Mouse (Mus musculus) liver, adult 2 months (tissue): ENCODE measurements around the gene Otop2. TPM values are rescaled to one million over a fixed set of nuclear protein-coding genes. Genes with fewer than 3 reads are reported as not detected.

Source experiments
- DNase-seq: peaks from one replicate; pipeline ENCODE4 v3.0.0-alpha.2; 2011; ENCODE audit warnings: low read depth, low spot score; ENCODE audit errors: extremely low read depth
- H3K27ac ChIP-seq: fragments of 200-500 bp; replicated peaks from 2 replicates; pipeline ENCODE4 v1.5.1; 2012; ENCODE audit warnings: low read depth, mild to moderate bottlenecking, control low read depth, inconsistent platforms, low read length; ENCODE audit not compliant: insufficient read depth
- H3K27me3 ChIP-seq: fragments of 200-500 bp; 2 replicates; pipeline ENCODE4 v1.6.1; 2012; ENCODE audit warnings: mild to moderate bottlenecking, moderate library complexity, low read length, inconsistent platforms; ENCODE audit not compliant: control insufficient read depth, insufficient read depth
- H3K36me3 ChIP-seq: fragments of 200-500 bp; 2 replicates; pipeline ENCODE4 v1.6.1; 2012; ENCODE audit warnings: low read length, inconsistent platforms; ENCODE audit not compliant: control insufficient read depth, insufficient read depth
- H3K4me1 ChIP-seq: fragments of 200-500 bp; 2 replicates; pipeline ENCODE4 v1.6.1; 2011; ENCODE audit warnings: low read length; ENCODE audit not compliant: control insufficient read depth, insufficient read depth
- H3K4me3 ChIP-seq: fragments of 200-500 bp; 2 replicates; pipeline ENCODE4 v1.5.1; 2011; ENCODE audit warnings: low read depth, mild to moderate bottlenecking, control low read depth, low read length, moderate library complexity; ENCODE audit not compliant: insufficient read depth
- H3K79me2 ChIP-seq: fragments of 200-500 bp; 2 replicates; pipeline ENCODE4 v1.6.1; 2012; ENCODE audit warnings: inconsistent platforms, mild to moderate bottlenecking, low read length, moderate library complexity; ENCODE audit not compliant: control insufficient read depth, insufficient read depth
- H3K9ac ChIP-seq: fragments of 200-500 bp; 2 replicates; pipeline ENCODE4 v1.6.1; 2012; ENCODE audit warnings: low read depth, mild to moderate bottlenecking, control low read depth, inconsistent platforms, low read length
- CTCF ChIP-seq: fragments of 200-500 bp; IDR thresholded peaks from 2 replicates; pipeline ENCODE4 v1.5.1; 2011; ENCODE audit warnings: low read depth, low read length, control low read depth
- POLR2A ChIP-seq: fragments of 200-500 bp; IDR thresholded peaks from 2 replicates; pipeline ENCODE4 v1.6.1; 2011; ENCODE audit warnings: low read length, control low read depth; ENCODE audit not compliant: insufficient read depth; ENCODE audit errors: extremely low read depth
- whole genome bisulfite sequencing: fragments of 180-500 bp; shearing (Covaris S2); methylation state at CpG from one replicate; pipeline ENCODE4 v1.1.7; 2018; 5-methylcytosine and 5-hydroxymethylcytosine counted together
- polyA plus RNA-seq: library from polyadenylated mRNA; depleted of rRNA; stranded (reverse); fragments of >200 nt; gene quantifications from 2 replicates; pipeline ENCODE4 v1.2.3, GENCODE M21; 2012; rRNA removed
- total RNA-seq: library from RNA; depleted of rRNA; stranded (reverse); fragments of >200 nt; gene quantifications from 2 replicates; pipeline ENCODE4 v1.2.3, GENCODE M21; 2014; rRNA removed

Gene Otop2
- total and polyA plus RNA-seq, 2 experiments, result not detected

DNA sequence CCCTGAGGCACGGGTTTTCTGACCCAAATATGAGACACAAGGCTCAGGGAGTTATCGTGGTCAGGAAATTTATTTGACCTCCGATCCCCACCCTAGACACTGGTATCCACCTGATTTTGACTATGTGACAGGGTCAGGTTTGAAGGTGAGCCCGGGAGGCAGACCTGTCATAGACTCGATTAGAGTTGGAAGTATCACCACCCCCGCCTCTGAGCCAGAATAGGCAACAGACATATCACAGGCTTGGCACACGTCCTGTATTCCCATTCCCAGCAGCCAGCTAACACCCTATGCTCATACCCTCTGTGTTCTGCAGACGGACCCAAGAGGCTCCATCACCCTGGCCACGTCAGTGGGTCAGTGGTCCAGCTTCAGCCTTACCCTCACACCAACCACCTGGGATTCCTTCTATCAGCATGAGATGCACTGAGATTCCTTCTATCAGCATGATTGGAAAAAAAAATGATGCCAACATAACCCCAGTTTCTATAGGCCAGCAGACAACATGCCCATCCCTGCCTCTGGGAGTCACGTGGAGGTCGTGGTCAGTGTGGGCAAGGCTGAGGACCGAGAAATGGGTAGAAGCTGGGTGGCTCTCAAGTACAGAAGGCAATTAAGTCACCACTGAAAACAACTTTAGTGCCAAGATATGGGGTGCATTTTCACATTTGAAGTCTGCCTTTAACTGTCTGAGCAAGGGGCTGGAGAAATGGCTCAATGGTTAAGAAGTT is 67.9 kb downstream of the Otop2 start:
- H3K4me3 ChIP-seq, result no peak overlapping the region
- H3K36me3 ChIP-seq, result no peaks in the 10 kb centered on the region
- H3K4me1 ChIP-seq, result peaks cover 3% of the 10 kb centered on the region; the same call in 1 of the 2 replicates
- no peaks in the 10 kb centered on the region for H3K79me2 ChIP-seq
- H3K9ac ChIP-seq, result no peak overlapping the region
- no peak overlapping the region for H3K27ac ChIP-seq
- TF ChIP-seq POLR2A (no peak), CTCF (no peak)
- H3K27me3 ChIP-seq, result no peaks in the 10 kb centered on the region
- no peak for DNase-seq
- 59% methylated on average over 12 of the region's 12 CpGs for WGBS

- no peak overlapping the region for H3K9ac ChIP-seq
- H3K36me3 ChIP-seq, result no peaks in the 10 kb centered on the region
- no peak for TF ChIP-seq CTCF
- peaks cover 3% of the 10 kb centered on the region; the same call in 1 of the 2 replicates for H3K4me1 ChIP-seq
- H3K27ac ChIP-seq, result no peak overlapping the region
- WGBS, result 67% methylated on average over 7 of the region's 7 CpGs
- H3K79me2 ChIP-seq, result no peaks in the 10 kb centered on the region
- no peaks in the 10 kb centered on the region for H3K27me3 ChIP-seq
- DNase-seq, result no peak
- H3K4me3 ChIP-seq, result no peak overlapping the region
Measured at GRCm38 (mm10) chr11:115376722-115377121, 69.8 kb downstream of the Otop2 start.

DNA sequence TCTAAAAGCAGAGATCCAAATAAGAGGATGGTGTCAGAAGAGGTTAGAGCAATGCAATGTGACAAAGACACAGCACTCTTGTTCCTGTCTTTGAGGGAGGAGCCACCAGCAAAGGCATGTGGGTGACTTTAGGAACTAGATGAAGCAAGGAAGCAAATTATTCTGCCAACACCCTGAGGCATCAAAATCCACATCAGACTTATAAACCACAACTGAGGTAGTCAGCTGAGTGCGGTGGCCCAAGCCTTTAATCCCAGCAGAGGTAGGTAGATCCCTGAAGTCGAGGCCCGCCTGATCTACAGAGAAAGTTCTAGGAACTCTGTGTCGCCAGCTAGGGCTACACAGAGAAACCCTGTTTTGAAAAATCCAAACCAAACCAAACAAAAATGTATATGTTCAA is 70.3 kb downstream of the Otop2 start:
- no peak for DNase-seq
- Histone ChIP-seq H3K79me2 (no peaks in the 10 kb centered on the region), H3K27ac (no peak overlapping the region), H3K4me1 (peaks cover 3% of the 10 kb centered on the region; the same call in 1 of the 2 replicates), H3K9ac (no peak overlapping the region), H3K4me3 (no peak overlapping the region), H3K27me3 (no peaks in the 10 kb centered on the region), H3K36me3 (no peaks in the 10 kb centered on the region)
- WGBS, result 92% methylated on average over 4 of the region's 4 CpGs
- TF ChIP-seq CTCF (no peak), POLR2A (no peak)

DNA sequence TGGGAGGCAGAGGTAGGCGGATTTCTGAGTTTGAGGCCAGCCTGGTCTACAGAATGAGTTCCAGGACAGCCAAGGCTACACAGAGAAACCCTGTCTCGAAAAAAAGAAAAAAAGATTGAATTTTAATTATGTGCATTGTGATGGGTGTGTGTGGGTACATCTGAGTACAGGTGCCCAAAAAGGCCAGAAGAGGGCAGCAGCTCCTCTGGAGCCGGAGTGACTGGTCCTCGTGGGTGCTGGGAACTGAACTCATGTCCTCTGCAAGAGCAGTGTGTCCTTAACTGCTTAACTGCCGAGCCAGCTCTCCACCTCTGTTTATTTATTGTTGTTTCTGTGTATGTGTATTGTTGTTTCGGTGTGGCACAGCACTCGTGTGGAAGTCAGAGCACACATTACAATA is 70.9 kb downstream of the Otop2 start:
- no peak overlapping the region for H3K9ac ChIP-seq
- peaks cover 3% of the 10 kb centered on the region; the same call in 1 of the 2 replicates for H3K4me1 ChIP-seq
- no peak overlapping the region for H3K4me3 ChIP-seq
- 92% methylated on average over 7 of the region's 7 CpGs for WGBS
- no peak for DNase-seq
- no peaks in the 10 kb centered on the region for H3K79me2 ChIP-seq
- H3K27ac ChIP-seq, result no peak overlapping the region
- H3K27me3 ChIP-seq, result no peaks in the 10 kb centered on the region
- TF ChIP-seq CTCF (no peak), POLR2A (no peak)
- H3K36me3 ChIP-seq, result no peaks in the 10 kb centered on the region

- DNase-seq, result no peak
- Histone ChIP-seq H3K36me3 (no peaks in the 10 kb centered on the region), H3K27ac (0 out of 2 replicates have a peak overlapping the region, but pooled peaks have one; percentile 15), H3K27me3 (no peaks in the 10 kb centered on the region), H3K79me2 (no peaks in the 10 kb centered on the region), H3K4me1 (0 out of 2 replicates have a peak, but pooled peaks cover 3% of the 10 kb centered on the region), H3K4me3 (no peak overlapping the region), H3K9ac (no peak overlapping the region)
- no peak for TF ChIP-seq CTCF
- TF ChIP-seq POLR2A, result no peak
- 40% methylated on average over 9 of the region's 9 CpGs for WGBS
Measured at GRCm38 (mm10) chr11:115381276-115381675, 74.3 kb downstream of the Otop2 start.

Other genes with a start within 250 kb of the Otop2 start
- 1.4 and 1.5 TPM in 2 replicates for gene Cd300e, start 245.0 kb upstream of the Otop2 start, total RNA-seq
- gene Cd300e, start 245.0 kb upstream of the Otop2 start, polyA plus RNA-seq, result 0.52 and 1.3 TPM in 2 replicates
- 0.09 and 0.20 TPM in 2 replicates for gene Rab37, start 215.7 kb upstream of the Otop2 start, total RNA-seq
- 0.16 and 0.20 TPM in 2 replicates for gene Rab37, start 215.7 kb upstream of the Otop2 start, polyA plus RNA-seq
- 1.2 and 1.5 TPM in 2 replicates for gene Cd300lf, start 173.2 kb upstream of the Otop2 start, total RNA-seq
- gene Cd300lf, start 173.2 kb upstream of the Otop2 start, polyA plus RNA-seq, result 0.54 and 1.1 TPM in 2 replicates
- 113 and 117 TPM in 2 replicates for gene Slc9a3r1, start 143.8 kb upstream of the Otop2 start, total RNA-seq
- gene Slc9a3r1, start 143.8 kb upstream of the Otop2 start, polyA plus RNA-seq, result 130 and 177 TPM in 2 replicates
- 5.3 and 8.1 TPM in 2 replicates for gene Tmem104, start 119.7 kb upstream of the Otop2 start, total RNA-seq
- gene Tmem104, start 119.7 kb upstream of the Otop2 start, polyA plus RNA-seq, result 8.7 and 9.1 TPM in 2 replicates
- gene Nat9, start 119.3 kb upstream of the Otop2 start, total RNA-seq, result 42.7 and 43.7 TPM in 2 replicates
- 28.7 and 35.2 TPM in 2 replicates for gene Nat9, start 119.3 kb upstream of the Otop2 start, polyA plus RNA-seq
- gene Grin2c, start 39.9 kb upstream of the Otop2 start, total RNA-seq, result under 0.01 TPM in 1 of 2 replicates, not detected in the other
- 0.05 and 0.07 TPM in 2 replicates for gene Grin2c, start 39.9 kb upstream of the Otop2 start, polyA plus RNA-seq
- gene Fdxr, start 30.1 kb upstream of the Otop2 start, total RNA-seq, result 13.7 and 15.8 TPM in 2 replicates
- 28.3 and 28.4 TPM in 2 replicates for gene Fdxr, start 30.1 kb upstream of the Otop2 start, polyA plus RNA-seq
- 56.1 and 78.8 TPM in 2 replicates for gene Fads6, start 9.5 kb upstream of the Otop2 start, total RNA-seq
- gene Fads6, start 9.5 kb upstream of the Otop2 start, polyA plus RNA-seq, result 55.3 and 66.0 TPM in 2 replicates
- gene Ush1g, start 14.9 kb downstream of the Otop2 start, total RNA-seq, result 0.20 and 0.28 TPM in 2 replicates
- gene Ush1g, start 14.9 kb downstream of the Otop2 start, polyA plus RNA-seq, result 0.26 and 0.50 TPM in 2 replicates
- gene Otop3, start 27.6 kb downstream of the Otop2 start, total RNA-seq, result not detected in 2 replicates
- gene Otop3, start 27.6 kb downstream of the Otop2 start, polyA plus RNA-seq, result not detected in 2 replicates
- gene Hid1, start 60.6 kb downstream of the Otop2 start, total RNA-seq, result 0.55 and 1.3 TPM in 2 replicates
- gene Hid1, start 60.6 kb downstream of the Otop2 start, polyA plus RNA-seq, result 1.1 and 3.1 TPM in 2 replicates
- gene Cdr2l, start 74.8 kb downstream of the Otop2 start, total RNA-seq, result 1.3 and 1.4 TPM in 2 replicates
- gene Cdr2l, start 74.8 kb downstream of the Otop2 start, polyA plus RNA-seq, result 2.4 and 2.7 TPM in 2 replicates
- gene Mrpl58, start 96.6 kb downstream of the Otop2 start, total RNA-seq, result 54.7 and 67.2 TPM in 2 replicates
- 67.5 and 70.0 TPM in 2 replicates for gene Mrpl58, start 96.6 kb downstream of the Otop2 start, polyA plus RNA-seq
- gene Atp5h, start 112.8 kb downstream of the Otop2 start, total RNA-seq, result 480 and 648 TPM in 2 replicates
- 103 and 134 TPM in 2 replicates for gene Atp5h, start 112.8 kb downstream of the Otop2 start, polyA plus RNA-seq
- gene Kctd2, start 113.0 kb downstream of the Otop2 start, total RNA-seq, result 10.0 and 14.2 TPM in 2 replicates
- 18.2 and 21.1 TPM in 2 replicates for gene Kctd2, start 113.0 kb downstream of the Otop2 start, polyA plus RNA-seq
- 0.74 and 0.94 TPM in 2 replicates for gene Trim80, start 133.4 kb downstream of the Otop2 start, total RNA-seq
- gene Trim80, start 133.4 kb downstream of the Otop2 start, polyA plus RNA-seq, result 2.0 and 4.0 TPM in 2 replicates
- gene Slc16a5, start 155.3 kb downstream of the Otop2 start, total RNA-seq, result 23.0 and 36.3 TPM in 2 replicates
- 49.1 and 101 TPM in 2 replicates for gene Slc16a5, start 155.3 kb downstream of the Otop2 start, polyA plus RNA-seq
- gene Armc7, start 168.5 kb downstream of the Otop2 start, total RNA-seq, result 1.6 and 1.7 TPM in 2 replicates
- gene Armc7, start 168.5 kb downstream of the Otop2 start, polyA plus RNA-seq, result 3.2 and 4.0 TPM in 2 replicates
- 39.2 and 39.5 TPM in 2 replicates for gene Nt5c, start 184.7 kb downstream of the Otop2 start, total RNA-seq
- gene Nt5c, start 184.7 kb downstream of the Otop2 start, polyA plus RNA-seq, result 29.6 and 32.6 TPM in 2 replicates
- gene Jpt1, start 207.2 kb downstream of the Otop2 start, total RNA-seq, result 14.1 and 17.2 TPM in 2 replicates
- gene Jpt1, start 207.2 kb downstream of the Otop2 start, polyA plus RNA-seq, result 25.1 and 28.4 TPM in 2 replicates
- gene Sumo2, start 229.1 kb downstream of the Otop2 start, total RNA-seq, result 106 and 107 TPM in 2 replicates
- 24.0 and 27.2 TPM in 2 replicates for gene Sumo2, start 229.1 kb downstream of the Otop2 start, polyA plus RNA-seq